Mouse (Mus musculus): ENCODE measurements around the gene Gm3839. TPM values are rescaled to one million over a fixed set of nuclear protein-coding genes. Genes with fewer than 3 reads are reported as not detected.
"Not testable (repeated sequence)": the region's sequence is repeated elsewhere in the genome, so short reads cannot be mapped to it uniquely, and the experiment has no call there.

Gene Gm3839
- polyA plus RNA-seq (2015; fragmentation: Nextera tagmentation; extraction: Ambion mirVana): 1.6 TPM in 2 replicates

GRCm38 (mm10) chr14:11356626-11357025 is at the start of gene Gm3839:
Gm3839 (minus strand) TSS chr14:11356726.
- not testable (repeated sequence) for H3K9me3 ChIP-seq (ENCODE audit: low read length); ATAC-seq (ENCODE audit: low FRiP score, low TSS enrichment); H3K27ac ChIP-seq (ENCODE audit: low read length); H3K27me3 ChIP-seq (ENCODE audit: insufficient read depth, low read length); H3K4me2 ChIP-seq (replicated peaks; ENCODE audit: low read depth, low read length); H3K9ac ChIP-seq (replicated peaks; ENCODE audit: low read length); H3K4me3 ChIP-seq (ENCODE audit: low read length); H3K4me1 ChIP-seq (ENCODE audit: insufficient read depth, low read length); H3K36me3 ChIP-seq (ENCODE audit: insufficient read depth, low read length)

GRCm38 (mm10) chr14:11405661-11406060 is 49.1 kb upstream of the Gm3839 start:
- no peaks in the 10 kb centered on the region for H3K27me3 ChIP-seq (ENCODE audit: insufficient read depth, low read length)
- H3K9me3 ChIP-seq (ENCODE audit: low read length): no peaks in the 10 kb centered on the region
- H3K9ac ChIP-seq (replicated peaks; ENCODE audit: low read length): no peak overlapping the region
- H3K36me3 ChIP-seq (ENCODE audit: insufficient read depth, low read length): no peaks in the 10 kb centered on the region
- no peaks in the 10 kb centered on the region for H3K4me1 ChIP-seq (ENCODE audit: insufficient read depth, low read length)
- no peak overlapping the region for H3K4me3 ChIP-seq (ENCODE audit: low read length)
- H3K27ac ChIP-seq (ENCODE audit: low read length): no peak overlapping the region
- H3K4me2 ChIP-seq (replicated peaks; ENCODE audit: low read depth, low read length): no peak overlapping the region
- 0 out of 2 replicates have a peak, but pooled peaks have one; percentile 49 for ATAC-seq (ENCODE audit: low FRiP score, low TSS enrichment)
- WGBS: 37% methylated on average over 9 of the region's 9 CpGs

- ATAC-seq (ENCODE audit: low FRiP score, low TSS enrichment): no peak
Observed at GRCm38 (mm10) chr14:11377846-11378245, 21.3 kb upstream of the Gm3839 start.

GRCm38 (mm10) chr14:11375225-11375624 is 18.7 kb upstream of the Gm3839 start:
- Histone ChIP-seq H3K9ac (replicated peaks; ENCODE audit: low read length) (no peak overlapping the region), H3K4me2 (replicated peaks; ENCODE audit: low read depth, low read length) (no peak overlapping the region), H3K27ac (ENCODE audit: low read length) (no peak overlapping the region), H3K9me3 (ENCODE audit: low read length) (no peaks in the 10 kb centered on the region), H3K36me3 (ENCODE audit: insufficient read depth, low read length) (no peaks in the 10 kb centered on the region), H3K4me3 (ENCODE audit: low read length) (no peak overlapping the region), H3K27me3 (ENCODE audit: insufficient read depth, low read length) (no peaks in the 10 kb centered on the region), H3K4me1 (ENCODE audit: insufficient read depth, low read length) (no peaks in the 10 kb centered on the region)
- WGBS: 57% methylated on average over 5 of the region's 5 CpGs
- no peak for ATAC-seq (ENCODE audit: low FRiP score, low TSS enrichment)

More at GRCm38 (mm10) chr14:11377846-11378245, 21.3 kb upstream of the Gm3839 start:
- Histone ChIP-seq H3K4me3 (ENCODE audit: low read length) (no peak overlapping the region), H3K27me3 (ENCODE audit: insufficient read depth, low read length) (no peaks in the 10 kb centered on the region), H3K27ac (ENCODE audit: low read length) (no peak overlapping the region), H3K4me1 (ENCODE audit: insufficient read depth, low read length) (no peaks in the 10 kb centered on the region), H3K9ac (replicated peaks; ENCODE audit: low read length) (no peak overlapping the region), H3K36me3 (ENCODE audit: insufficient read depth, low read length) (no peaks in the 10 kb centered on the region), H3K4me2 (replicated peaks; ENCODE audit: low read depth, low read length) (no peak overlapping the region), H3K9me3 (ENCODE audit: low read length) (no peaks in the 10 kb centered on the region)
- 89% methylated on average over 3 of the region's 3 CpGs for WGBS

- no peaks in the 10 kb centered on the region for H3K36me3 ChIP-seq (ENCODE audit: insufficient read depth, low read length)
- no peak overlapping the region for H3K4me3 ChIP-seq (ENCODE audit: low read length)
- H3K27ac ChIP-seq (ENCODE audit: low read length): no peak overlapping the region
- no peak for ATAC-seq (ENCODE audit: low FRiP score, low TSS enrichment)
- no peak overlapping the region for H3K4me2 ChIP-seq (replicated peaks; ENCODE audit: low read depth, low read length)
- no peak overlapping the region for H3K9ac ChIP-seq (replicated peaks; ENCODE audit: low read length)
- WGBS: 80% methylated on average over 3 of the region's 3 CpGs
- H3K4me1 ChIP-seq (ENCODE audit: insufficient read depth, low read length): no peaks in the 10 kb centered on the region
- H3K9me3 ChIP-seq (ENCODE audit: low read length): no peaks in the 10 kb centered on the region
- H3K27me3 ChIP-seq (ENCODE audit: insufficient read depth, low read length): no peaks in the 10 kb centered on the region
Observed at GRCm38 (mm10) chr14:11346086-11346485, 10.4 kb downstream of the Gm3839 start.

GRCm38 (mm10) chr14:11329993-11330392 is 26.5 kb downstream of the Gm3839 start:
- no peak overlapping the region for H3K4me3 ChIP-seq (ENCODE audit: low read length)

GRCm38 (mm10) chr14:11307079-11307478 is 49.4 kb downstream of the Gm3839 start:
- WGBS: 31% methylated on average over 2 of the region's 2 CpGs
- H3K9me3 ChIP-seq (ENCODE audit: low read length): no peaks in the 10 kb centered on the region

More at GRCm38 (mm10) chr14:11329993-11330392, 26.5 kb downstream of the Gm3839 start:
- Histone ChIP-seq H3K9ac (replicated peaks; ENCODE audit: low read length) (no peak overlapping the region), H3K9me3 (ENCODE audit: low read length) (0 out of 2 replicates have a peak, but pooled peaks cover 5% of the 10 kb centered on the region), H3K27ac (ENCODE audit: low read length) (no peak overlapping the region), H3K27me3 (ENCODE audit: insufficient read depth, low read length) (no peaks in the 10 kb centered on the region), H3K4me2 (replicated peaks; ENCODE audit: low read depth, low read length) (no peak overlapping the region), H3K4me1 (ENCODE audit: insufficient read depth, low read length) (no peaks in the 10 kb centered on the region), H3K36me3 (ENCODE audit: insufficient read depth, low read length) (no peaks in the 10 kb centered on the region)
- 55% methylated on average over 2 of the region's 2 CpGs for WGBS
- ATAC-seq (ENCODE audit: low FRiP score, low TSS enrichment): no peak

GRCm38 (mm10) chr14:11287956-11288355 is 68.6 kb downstream of the Gm3839 start:
- H3K9ac ChIP-seq (replicated peaks; ENCODE audit: low read length); ATAC-seq (ENCODE audit: low FRiP score, low TSS enrichment); H3K36me3 ChIP-seq (ENCODE audit: insufficient read depth, low read length); H3K27ac ChIP-seq (ENCODE audit: low read length); H3K27me3 ChIP-seq (ENCODE audit: insufficient read depth, low read length); H3K9me3 ChIP-seq (ENCODE audit: low read length); H3K4me1 ChIP-seq (ENCODE audit: insufficient read depth, low read length); H3K4me2 ChIP-seq (replicated peaks; ENCODE audit: low read depth, low read length); H3K4me3 ChIP-seq (ENCODE audit: low read length): not testable (repeated sequence)
- WGBS: 83% methylated on average over 3 of the region's 3 CpGs

More at GRCm38 (mm10) chr14:11307079-11307478, 49.4 kb downstream of the Gm3839 start:
- Histone ChIP-seq H3K4me3 (ENCODE audit: low read length) (no peak overlapping the region), H3K27me3 (ENCODE audit: insufficient read depth, low read length) (no peaks in the 10 kb centered on the region), H3K36me3 (ENCODE audit: insufficient read depth, low read length) (no peaks in the 10 kb centered on the region), H3K4me1 (ENCODE audit: insufficient read depth, low read length) (no peaks in the 10 kb centered on the region), H3K4me2 (replicated peaks; ENCODE audit: low read depth, low read length) (no peak overlapping the region), H3K9ac (replicated peaks; ENCODE audit: low read length) (no peak overlapping the region), H3K27ac (ENCODE audit: low read length) (no peak overlapping the region)
- ATAC-seq (ENCODE audit: low FRiP score, low TSS enrichment): no peak

GRCm38 (mm10) chr14:11257161-11257705 is 99.3 kb downstream of the Gm3839 start:
- H3K4me3 ChIP-seq (ENCODE audit: low read length): no peak overlapping the region
- H3K9ac ChIP-seq (replicated peaks; ENCODE audit: low read length): no peak overlapping the region
- no peak overlapping the region for H3K27ac ChIP-seq (ENCODE audit: low read length)
- H3K4me1 ChIP-seq (ENCODE audit: insufficient read depth, low read length): no peaks in the 10 kb centered on the region
- H3K9me3 ChIP-seq (ENCODE audit: low read length): no peaks in the 10 kb centered on the region
- no peak for ATAC-seq (ENCODE audit: low FRiP score, low TSS enrichment)
- no peaks in the 10 kb centered on the region for H3K36me3 ChIP-seq (ENCODE audit: insufficient read depth, low read length)
- H3K4me2 ChIP-seq (replicated peaks; ENCODE audit: low read depth, low read length): no peak overlapping the region
- 95% methylated on average over 4 of the region's 4 CpGs for WGBS
- H3K27me3 ChIP-seq (ENCODE audit: insufficient read depth, low read length): no peaks in the 10 kb centered on the region

GRCm38 (mm10) chr14:11248053-11248452 is 108.5 kb downstream of the Gm3839 start:
- Histone ChIP-seq H3K4me3 (ENCODE audit: low read length) (no peak overlapping the region), H3K4me2 (replicated peaks; ENCODE audit: low read depth, low read length) (no peak overlapping the region), H3K27me3 (ENCODE audit: insufficient read depth, low read length) (no peaks in the 10 kb centered on the region), H3K9ac (replicated peaks; ENCODE audit: low read length) (no peak overlapping the region), H3K27ac (ENCODE audit: low read length) (no peak overlapping the region), H3K9me3 (ENCODE audit: low read length) (no peaks in the 10 kb centered on the region), H3K36me3 (ENCODE audit: insufficient read depth, low read length) (no peaks in the 10 kb centered on the region), H3K4me1 (ENCODE audit: insufficient read depth, low read length) (no peaks in the 10 kb centered on the region)
- ATAC-seq (ENCODE audit: low FRiP score, low TSS enrichment): no peak
